23 mouse cellular contexts compared by ENCODE assay signal in the genomic region with DNA sequence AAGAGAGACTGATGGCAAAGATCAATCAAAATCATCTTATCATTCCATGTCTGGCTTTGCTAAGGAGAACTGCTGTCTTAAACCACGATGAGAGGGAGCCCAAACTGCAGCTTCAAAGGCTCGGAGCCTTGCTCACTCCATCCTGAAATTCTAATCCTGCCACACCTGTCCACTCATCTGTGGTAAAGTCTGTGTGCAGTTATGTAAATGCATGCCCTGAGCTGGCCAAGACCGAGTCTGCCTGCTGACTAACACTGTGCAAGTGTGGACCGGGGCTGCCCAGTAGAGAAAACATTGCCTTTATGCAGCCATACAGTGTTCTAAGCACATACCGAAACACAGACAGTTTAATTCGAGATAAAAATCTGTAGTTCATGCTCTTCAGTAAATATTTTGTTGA. TPM values are rescaled to one million over a fixed set of nuclear protein-coding genes. Genes with fewer than 3 reads are reported as not detected.
"Had no signal": no experiment of that assay in that cellular context is flagged by ENCODE, and none has a peak within 500 bp of the region (broad histone marks: within the 10 kb centered on the region; RNA-seq: fewer than 3 reads in every experiment).

No protein-coding gene starts in this region.

- H3K4me1 ChIP-seq: hindbrain, embryonic 10.5 days; intestine, embryonic 15.5 days; liver, embryonic 13.5 days had no signal

- H3K4me2 ChIP-seq: heart, embryonic 11.5 days; hindbrain, embryonic 12.5 days; hindbrain, embryonic 14.5 days; intestine, embryonic 15.5 days; limb, embryonic 12.5 days; liver, embryonic 11.5 days; liver, embryonic 13.5 days had no signal

- H3K9me3 ChIP-seq: hindbrain, embryonic 10.5 days; hindbrain, embryonic 12.5 days; intestine, embryonic 15.5 days; limb, embryonic 10.5 days; limb, embryonic 12.5 days; liver, embryonic 13.5 days had no signal

- DNase-seq: gastrocnemius, adult 2 months; gastrocnemius, postnatal 10 days; gastrocnemius, postnatal 25 days; heart, adult 2 months; heart, postnatal 10 days; heart, postnatal 4 days; kidney, adult 8-10 months; kidney, postnatal 14 days; liver; liver, embryonic 13.5 days had no signal

- H3K4me3 ChIP-seq: gastrocnemius, adult 2 months; heart, adult 2 months; hindbrain, embryonic 10.5 days; hindbrain, embryonic 12.5 days; intestine, embryonic 15.5 days; layer of hippocampus, adult 2 months; left cerebral cortex, adult 2 months; limb, embryonic 10.5 days; limb, embryonic 12.5 days; liver, embryonic 13.5 days had no signal

- ATAC-seq: hindbrain, embryonic 16.5 days; inflammation-experienced regulatory T-cells, adult 6 months; intestine, embryonic 15.5 days; intestine, postnatal 0 days had no signal

- H3K27ac ChIP-seq: gastrocnemius, adult 2 months; heart, adult 2 months; hindbrain, embryonic 10.5 days; hindbrain, embryonic 12.5 days; hindbrain, embryonic 14.5 days; intestine, embryonic 15.5 days; layer of hippocampus, adult 2 months; left cerebral cortex, adult 2 months; limb, embryonic 10.5 days; limb, embryonic 12.5 days; liver, embryonic 13.5 days had no signal

- H3K36me3 ChIP-seq: hindbrain, embryonic 10.5 days; hindbrain, embryonic 12.5 days; intestine, embryonic 15.5 days; limb, embryonic 10.5 days; limb, embryonic 12.5 days; liver, embryonic 13.5 days had no signal

- H3K9ac ChIP-seq: hindbrain, embryonic 12.5 days; hindbrain, embryonic 14.5 days; intestine, embryonic 15.5 days; limb, embryonic 12.5 days; liver, embryonic 13.5 days had no signal

- H3K27me3 ChIP-seq: hindbrain, embryonic 12.5 days; intestine, embryonic 15.5 days; limb, embryonic 12.5 days; liver, embryonic 13.5 days had no signal

RNA-seq across cellular contexts. Expression of a gene that starts 40.6 kb away (rescaled TPM):
- polyA plus RNA-seq: inflammation-experienced regulatory T-cells, adult 6 months had no signal
